Mouse (Mus musculus): ENCODE results near the gene Hspa8.
"Not testable (repeated sequence)": the region's sequence is repeated elsewhere in the genome, so short reads cannot be mapped to it uniquely, and the experiment has no call there.

Gene Hspa8

GRCm38 (mm10) chr9:40784374-40784967 is 16.3 kb upstream of the Hspa8 start:
- in situ Hi-C loops (cut with MboI) = no loop called here

- in situ Hi-C loops (cut with MboI) = no loop called here
Observed at GRCm38 (mm10) chr9:40785452-40785851, 15.3 kb upstream of the Hspa8 start.

- in situ Hi-C loops (cut with MboI) = not testable (repeated sequence)
Observed at GRCm38 (mm10) chr9:40786820-40787219, 14.0 kb upstream of the Hspa8 start.

GRCm38 (mm10) chr9:40791864-40792633 is 8.7 kb upstream of the Hspa8 start:
- in situ Hi-C loops (cut with MboI) = no loop called here

GRCm38 (mm10) chr9:40793581-40793980 is 7.2 kb upstream of the Hspa8 start:
- in situ Hi-C loops (cut with MboI) = no loop called here

GRCm38 (mm10) chr9:40794251-40794650 is 6.5 kb upstream of the Hspa8 start:
- in situ Hi-C loops (cut with MboI) = no loop called here

GRCm38 (mm10) chr9:40794926-40795325 is 5.9 kb upstream of the Hspa8 start:
- in situ Hi-C loops (cut with MboI) = no loop called here

- in situ Hi-C loops (cut with MboI) = no loop called here
Observed at GRCm38 (mm10) chr9:40795562-40795961, 5.2 kb upstream of the Hspa8 start.

- in situ Hi-C loops (cut with MboI) = no loop called here
Observed at GRCm38 (mm10) chr9:40796054-40796453, 4.7 kb upstream of the Hspa8 start.

GRCm38 (mm10) chr9:40798247-40798960 is 2.4 kb upstream of the Hspa8 start:
- in situ Hi-C loops (cut with MboI) = no loop called here

GRCm38 (mm10) chr9:40799112-40799511 is 1.7 kb upstream of the Hspa8 start:
- in situ Hi-C loops (cut with MboI) = no loop called here

- in situ Hi-C loops (cut with MboI) = loop anchor here (5.0 to 25.0 kb wide), 2 partner anchors 43 to 387 kb away; no protein-coding TSS in a partner anchor
Observed at GRCm38 (mm10) chr9:40799837-40800501, 815 bp upstream of the Hspa8 start.

GRCm38 (mm10) chr9:40801614-40802532 is 1.1 kb downstream of the Hspa8 start:
- in situ Hi-C loops (cut with MboI) = loop anchor here (5.0 to 25.0 kb wide), 2 partner anchors 45 to 385 kb away; no protein-coding TSS in a partner anchor

GRCm38 (mm10) chr9:40802533-40802875 is 1.7 kb downstream of the Hspa8 start:
- in situ Hi-C loops (cut with MboI) = loop anchor here (5.0 to 25.0 kb wide), 2 partner anchors 45 to 385 kb away; no protein-coding TSS in a partner anchor

GRCm38 (mm10) chr9:40804576-40804975 is 3.8 kb downstream of the Hspa8 start:
- in situ Hi-C loops (cut with MboI) = loop anchor here (5.0 to 25.0 kb wide), 2 partner anchors 47 to 383 kb away; no protein-coding TSS in a partner anchor

- in situ Hi-C loops (cut with MboI) = loop anchor here (25.0 kb wide), 1 partner anchor 382 kb away; no protein-coding TSS in a partner anchor
Observed at GRCm38 (mm10) chr9:40805263-40805662, 4.5 kb downstream of the Hspa8 start.

- in situ Hi-C loops (cut with MboI) = loop anchor here (25.0 kb wide), 1 partner anchor 381 kb away; no protein-coding TSS in a partner anchor
Observed at GRCm38 (mm10) chr9:40806440-40807288, 5.9 kb downstream of the Hspa8 start.

- in situ Hi-C loops (cut with MboI) = loop anchor here (25.0 kb wide), 1 partner anchor 380 kb away; no protein-coding TSS in a partner anchor
Observed at GRCm38 (mm10) chr9:40807289-40807920, 6.6 kb downstream of the Hspa8 start.
